Comparison of ENCODE assay signal across 18 mouse cellular contexts in genomic region chr3:95294316-95294715, GRCm38 (mm10). TPM values are rescaled to one million over a fixed set of nuclear protein-coding genes. Genes with fewer than 3 reads are reported as not detected.
DNase-seq lines count a peak whose midpoint lies in the region; ATAC-seq and TF ChIP-seq lines count a peak whose summit lies in the region.
"Had no signal": no experiment of that assay in that cellular context is flagged by ENCODE, and none has a peak within 500 bp of the region (broad histone marks: within the 10 kb centered on the region; RNA-seq: fewer than 3 reads in every experiment).

No protein-coding gene starts in this region.

- no peak for TF ChIP-seq EP300 in lung, postnatal 0 days (IDR thresholded peaks at IDR 0.05)

- WGBS in lung, postnatal 0 days, result 80% methylated on average over 7 of the region's 7 CpGs
- 81% methylated on average over 7 of the region's 7 CpGs for WGBS in embryonic facial prominence, embryonic 14.5 days
- 37% methylated on average over 7 of the region's 7 CpGs for WGBS in macrophage (ENCODE audit: missing documents)
- WGBS in midbrain, embryonic 13.5 days, result 91% methylated on average over 7 of the region's 7 CpGs

- H3K9ac ChIP-seq in lung, postnatal 0 days (replicated peaks; ENCODE audit: low read depth), result no peak overlapping the region
- no peak overlapping the region for H3K9ac ChIP-seq in embryonic facial prominence, embryonic 14.5 days (ENCODE audit: low read depth, low read length)
- no peak overlapping the region for H3K9ac ChIP-seq in midbrain, embryonic 13.5 days (replicated peaks)
- H3K9ac ChIP-seq: lung, embryonic 14.5 days had no signal

- no peak for DNase-seq in lung, postnatal 0 days (ENCODE audit: low spot score)
- no peak for DNase-seq in lung, postnatal 4 days
- no peak for DNase-seq in embryonic facial prominence, embryonic 14.5 days (ENCODE audit: low spot score)
- DNase-seq in embryo, embryonic 10.5 days (ENCODE audit: low spot score), result no peak
- DNase-seq in T-cell, adult 2 months (ENCODE audit: low spot score), result no peak
- DNase-seq: adrenal gland, adult 8-10 months; cerebellum, adult 8-10 months; heart, postnatal 4 days; lung, embryonic 14.5 days; thymus, postnatal 25 days had no signal

- no peak for TF ChIP-seq CTCF in lung, postnatal 0 days (IDR thresholded peaks at IDR 0.05)

- peaks cover 23% of the 10 kb centered on the region; the same call in 1 of the 2 replicates for H3K36me3 ChIP-seq in lung, postnatal 0 days (ENCODE audit: insufficient read depth, low read length)
- peaks cover 73% of the 10 kb centered on the region for H3K36me3 ChIP-seq in embryonic facial prominence, embryonic 14.5 days (ENCODE audit: control insufficient read depth, insufficient read depth, low read length)
- H3K36me3 ChIP-seq in macrophage (ENCODE audit: inconsistent target), result peaks cover 46% of the 10 kb centered on the region; the same call in 1 of the 2 replicates
- peaks cover 82% of the 10 kb centered on the region for H3K36me3 ChIP-seq in midbrain, embryonic 13.5 days

- no peak overlapping the region for H3K4me2 ChIP-seq in lung, postnatal 0 days (replicated peaks; ENCODE audit: low read depth, low read length)
- H3K4me2 ChIP-seq in embryonic facial prominence, embryonic 14.5 days (ENCODE audit: low read depth, low read length), result no peak overlapping the region
- no peak overlapping the region for H3K4me2 ChIP-seq in midbrain, embryonic 13.5 days (replicated peaks)
- H3K4me2 ChIP-seq: lung, embryonic 14.5 days had no signal

- peaks cover 3% of the 10 kb centered on the region; the same call in 1 of the 2 replicates for H3K4me1 ChIP-seq in lung, postnatal 0 days (ENCODE audit: insufficient read depth, low read depth, low read length)
- no peaks in the 10 kb centered on the region for H3K4me1 ChIP-seq in embryonic facial prominence, embryonic 14.5 days (ENCODE audit: control insufficient read depth, insufficient read depth, low read length)
- H3K4me1 ChIP-seq in midbrain, embryonic 13.5 days (replicated peaks), result no peaks in the 10 kb centered on the region

- H3K27me3 ChIP-seq in lung, postnatal 0 days (replicated peaks; ENCODE audit: insufficient read depth, low read length), result no peaks in the 10 kb centered on the region
- H3K27me3 ChIP-seq in embryonic facial prominence, embryonic 14.5 days (replicated peaks; ENCODE audit: control insufficient read depth, insufficient read depth, low read length), result no peaks in the 10 kb centered on the region
- H3K27me3 ChIP-seq in midbrain, embryonic 13.5 days, result no peaks in the 10 kb centered on the region

- no peaks in the 10 kb centered on the region for H3K9me3 ChIP-seq in lung, postnatal 0 days (ENCODE audit: low read length)
- no peaks in the 10 kb centered on the region for H3K9me3 ChIP-seq in embryonic facial prominence, embryonic 14.5 days (ENCODE audit: control insufficient read depth, low read length)
- no peaks in the 10 kb centered on the region for H3K9me3 ChIP-seq in midbrain, embryonic 13.5 days

- peaks cover 11% of the 10 kb centered on the region; the same call in 1 of the 2 replicates for H3K79me2 ChIP-seq in macrophage (ENCODE audit: inconsistent target)

- no peak overlapping the region for H3K4me3 ChIP-seq in lung, postnatal 0 days (ENCODE audit: low read depth, low read length)
- H3K4me3 ChIP-seq in embryonic facial prominence, embryonic 14.5 days (ENCODE audit: low read depth, low read length), result no peak overlapping the region
- no peak overlapping the region for H3K4me3 ChIP-seq in macrophage (ENCODE audit: inconsistent target)
- no peak overlapping the region for H3K4me3 ChIP-seq in midbrain, embryonic 13.5 days (replicated peaks)

- H3K27ac ChIP-seq in lung, postnatal 0 days (ENCODE audit: low read length), result 0 out of 2 replicates have a peak overlapping the region, but pooled peaks have one; percentile 35
- H3K27ac ChIP-seq in embryonic facial prominence, embryonic 14.5 days (replicated peaks; ENCODE audit: low read depth, low read length), result 0 out of 2 replicates have a peak overlapping the region, but pooled peaks have one; percentile 1
- peak overlapping the region; percentile 96 for H3K27ac ChIP-seq in macrophage
- H3K27ac ChIP-seq in midbrain, embryonic 13.5 days, result no peak overlapping the region
- H3K27ac ChIP-seq: hindbrain, postnatal 0 days had no signal

- ATAC-seq in lung, postnatal 0 days, result no peak
- no peak for ATAC-seq in embryonic facial prominence, embryonic 14.5 days (ENCODE audit: low read depth)
- ATAC-seq in midbrain, embryonic 13.5 days, result no peak
- ATAC-seq: CD4-positive, CD25-positive, alpha-beta regulatory T cell, adult 4 months; forebrain, embryonic 16.5 days; hindbrain, postnatal 0 days had no signal

RNA-seq across cellular contexts. Expression of gene Prune1, which starts 12.4 kb away (rescaled TPM):
- polyA plus RNA-seq in lung, postnatal 0 days (2015; fragmentation: Nextera tagmentation; extraction: Ambion mirVana), result 11.6 and 14.5 TPM in 2 replicates
- polyA plus RNA-seq in embryonic facial prominence, embryonic 14.5 days (2014; fragmentation: Nextera tagmentation; extraction: Ambion mirVana), result 24.2 and 24.4 TPM in 2 replicates
- total RNA-seq in macrophage (2018; cell fraction: chromatin; rRNA removed), result 10 to 100 TPM in 13 of 26 experiments, 1 to 10 TPM in 13; 2.4 to 36.5 (median 11.0) TPM
- 10 to 100 TPM in 21 of 26 experiments, 1 to 10 TPM in 5; 8.0 to 27.4 (median 13.0) TPM for total RNA-seq in macrophage (2018; cell fraction: cytosol; rRNA removed)
- total RNA-seq in macrophage (2018; cell fraction: nucleus; rRNA removed), result 10 to 100 TPM in 16 of 26 experiments, 1 to 10 TPM in 10; 4.2 to 29.9 (median 11.3) TPM
- 16.7 to 27.9 TPM (median 19.2 TPM) in 3 replicates for polyA plus RNA-seq in macrophage (2018)
- 46.4 and 50.1 TPM in 2 replicates for polyA plus RNA-seq in midbrain, embryonic 13.5 days (2015; fragmentation: Nextera tagmentation; extraction: Ambion mirVana)

RNA-seq across cellular contexts. Expression of gene Anxa9, which starts 12.7 kb away (rescaled TPM):
- polyA plus RNA-seq in lung, postnatal 0 days (2015; fragmentation: Nextera tagmentation; extraction: Ambion mirVana), result 1.4 and 1.6 TPM in 2 replicates
- polyA plus RNA-seq in embryonic facial prominence, embryonic 14.5 days (2014; fragmentation: Nextera tagmentation; extraction: Ambion mirVana), result 2.8 TPM in 2 replicates
- 10 to 100 TPM in 25 of 26 experiments, 1 to 10 TPM in 1; 7.9 to 57.8 (median 37.8) TPM for total RNA-seq in macrophage (2018; cell fraction: chromatin; rRNA removed)
- 1 to 10 TPM; 2.9 to 6.7 (median 4.4) TPM for total RNA-seq in macrophage (2018; cell fraction: cytosol; rRNA removed)
- total RNA-seq in macrophage (2018; cell fraction: nucleus; rRNA removed), result 10 to 100 TPM in 23 of 26 experiments, 1 to 10 TPM in 3; 6.4 to 43.8 (median 23.7) TPM
- 4.7 to 5.1 TPM (median 4.8 TPM) in 3 replicates for polyA plus RNA-seq in macrophage (2018)
- 0.58 and 0.63 TPM in 2 replicates for polyA plus RNA-seq in midbrain, embryonic 13.5 days (2015; fragmentation: Nextera tagmentation; extraction: Ambion mirVana)

RNA-seq across cellular contexts. Expression of gene Mindy1, which starts 13.2 kb away (rescaled TPM):
- polyA plus RNA-seq in lung, postnatal 0 days (2015; fragmentation: Nextera tagmentation; extraction: Ambion mirVana), result 65.8 and 68.0 TPM in 2 replicates
- 37.7 and 44.9 TPM in 2 replicates for polyA plus RNA-seq in embryonic facial prominence, embryonic 14.5 days (2014; fragmentation: Nextera tagmentation; extraction: Ambion mirVana)
- total RNA-seq in macrophage (2018; cell fraction: chromatin; rRNA removed), result 100 to 1,000 TPM in 11 of 26 experiments, 10 to 100 TPM in 15; 23.9 to 384 (median 82.5) TPM
- total RNA-seq in macrophage (2018; cell fraction: cytosol; rRNA removed), result 100 to 1,000 TPM in 10 of 26 experiments, 10 to 100 TPM in 16; 32.1 to 137 (median 68.6) TPM
- 100 to 1,000 TPM in 5 of 26 experiments, 10 to 100 TPM in 21; 27.8 to 201 (median 64.5) TPM for total RNA-seq in macrophage (2018; cell fraction: nucleus; rRNA removed)
- 99.7 to 130 TPM (median 126 TPM) in 3 replicates for polyA plus RNA-seq in macrophage (2018)
- polyA plus RNA-seq in midbrain, embryonic 13.5 days (2015; fragmentation: Nextera tagmentation; extraction: Ambion mirVana), result 47.5 and 50.5 TPM in 2 replicates

RNA-seq across cellular contexts. Expression of gene Cers2, which starts 20.3 kb away (rescaled TPM):
- polyA plus RNA-seq in lung, postnatal 0 days (2015; fragmentation: Nextera tagmentation; extraction: Ambion mirVana), result 291 and 299 TPM in 2 replicates
- 133 and 134 TPM in 2 replicates for polyA plus RNA-seq in embryonic facial prominence, embryonic 14.5 days (2014; fragmentation: Nextera tagmentation; extraction: Ambion mirVana)
- 100 to 1,000 TPM; 122 to 397 (median 242) TPM for total RNA-seq in macrophage (2018; cell fraction: chromatin; rRNA removed)
- total RNA-seq in macrophage (2018; cell fraction: cytosol; rRNA removed), result 100 to 1,000 TPM; 159 to 231 (median 184) TPM
- total RNA-seq in macrophage (2018; cell fraction: nucleus; rRNA removed), result 100 to 1,000 TPM; 133 to 373 (median 198) TPM
- polyA plus RNA-seq in macrophage (2018), result 216 to 338 TPM (median 252 TPM) in 3 replicates
- polyA plus RNA-seq in midbrain, embryonic 13.5 days (2015; fragmentation: Nextera tagmentation; extraction: Ambion mirVana), result 91.3 and 93.8 TPM in 2 replicates

RNA-seq across cellular contexts. Expression of gene Bnipl, which starts 43.3 kb away (rescaled TPM):
- polyA plus RNA-seq in lung, postnatal 0 days (2015; fragmentation: Nextera tagmentation; extraction: Ambion mirVana), result 2.5 and 2.8 TPM in 2 replicates
- polyA plus RNA-seq in embryonic facial prominence, embryonic 14.5 days (2014; fragmentation: Nextera tagmentation; extraction: Ambion mirVana), result 6.1 and 6.9 TPM in 2 replicates
- total RNA-seq in macrophage (2018; cell fraction: chromatin; rRNA removed), result 1 to 10 TPM in 9 of 26 experiments, under 1 TPM in 5, not detected in 12; 0.39 to 4.7 (median 1.5) TPM
- total RNA-seq in macrophage (2018; cell fraction: cytosol; rRNA removed), result under 1 TPM in 1 of 26 experiments, not detected in 25; 0.30 TPM
- 1 to 10 TPM in 3 of 26 experiments, under 1 TPM in 5, not detected in 18; 0.34 to 2.4 (median 0.96) TPM for total RNA-seq in macrophage (2018; cell fraction: nucleus; rRNA removed)
- not detected in 3 replicates for polyA plus RNA-seq in macrophage (2018)
- polyA plus RNA-seq in midbrain, embryonic 13.5 days (2015; fragmentation: Nextera tagmentation; extraction: Ambion mirVana), result 0.17 TPM in 1 of 2 replicates, not detected in the other
- total RNA-seq: gastrocnemius, adult 18-20 months; heart, postnatal 4 days; hindbrain, postnatal 0 days; megakaryocyte-erythroid progenitor cell, adult 5-6 weeks had no signal
- polyA plus RNA-seq: CD4-positive, CD25-positive, alpha-beta regulatory T cell, adult 4 months; heart, embryonic 14.5 days; hindbrain, postnatal 0 days had no signal
